Mouse (Mus musculus) embryonic fibroblast, embryonic 13.5 days (primary cell): Measurements from ENCODE around the gene Tnik.

Source experiments
- CTCF ChIP-seq: IDR thresholded peaks from 2 replicates; pipeline ENCODE4 v1.5.1; 2011; ENCODE audit warnings: mild to moderate bottlenecking, control low read depth, low read length, moderate library complexity, borderline replicate concordance; ENCODE audit not compliant: insufficient read depth
- POLR2A ChIP-seq: IDR thresholded peaks from 2 replicates; pipeline ENCODE4 v1.6.1; 2011; ENCODE audit warnings: low read depth, mild to moderate bottlenecking, control low read depth, low read length, moderate library complexity

- TF ChIP-seq POLR2A: no peak
- TF ChIP-seq CTCF: no peak
Observed at GRCm38 (mm10) chr3:28274763-28275162, 11.7 kb downstream of the Tnik start.
